Mouse (Mus musculus) right cerebral cortex, postnatal 10 days (tissue): ENCODE measurements around the gene Susd3.

ENCODE experiments used
- DNase-seq, 2 experiments: peaks; one replicate each; pipeline ENCODE4 v3.0.0; 2021; ENCODE audit warnings: low spot score in 2 of 2

Susd3 gene

DNA sequence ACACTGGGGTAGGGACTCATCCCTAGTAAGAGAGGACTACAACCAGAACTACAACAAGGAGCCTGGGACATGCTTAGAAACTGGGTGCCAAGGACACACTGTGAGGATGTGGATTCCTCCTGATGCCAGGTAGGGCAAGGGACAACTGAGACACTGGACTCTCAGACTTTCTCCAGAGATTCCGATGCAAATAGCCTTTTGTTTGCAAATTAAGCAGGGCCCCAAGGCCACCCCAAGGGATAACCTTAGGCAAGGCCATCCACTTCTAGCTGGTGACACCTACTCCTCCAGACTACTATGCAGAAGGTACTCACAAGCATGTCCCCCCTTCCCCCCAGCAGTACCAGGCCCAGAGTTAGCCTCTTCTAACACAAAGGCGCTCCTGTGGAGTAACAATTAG, 1.9 kb downstream of the Susd3 start:
- no peak for DNase-seq

DNA sequence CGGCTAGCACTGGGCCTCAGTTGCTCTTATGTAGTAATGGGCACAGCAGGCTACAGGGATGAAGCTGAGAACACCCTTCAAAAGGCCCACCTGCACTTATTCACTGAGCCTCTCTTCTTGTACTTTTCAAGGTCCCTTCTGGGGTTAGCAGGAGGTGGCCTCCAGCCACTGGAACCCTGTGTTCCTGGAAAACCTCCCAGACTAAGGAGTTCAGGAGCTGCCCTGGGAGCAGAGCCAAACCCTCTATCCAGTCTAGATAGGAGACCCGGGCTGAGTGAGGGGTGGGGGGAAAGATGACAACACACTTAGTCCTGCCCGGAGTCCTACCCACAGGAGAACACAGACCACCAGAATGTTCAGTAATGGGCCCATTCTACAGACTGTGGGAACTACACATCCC, 2.5 kb downstream of the Susd3 start:
- no peak for DNase-seq

DNA sequence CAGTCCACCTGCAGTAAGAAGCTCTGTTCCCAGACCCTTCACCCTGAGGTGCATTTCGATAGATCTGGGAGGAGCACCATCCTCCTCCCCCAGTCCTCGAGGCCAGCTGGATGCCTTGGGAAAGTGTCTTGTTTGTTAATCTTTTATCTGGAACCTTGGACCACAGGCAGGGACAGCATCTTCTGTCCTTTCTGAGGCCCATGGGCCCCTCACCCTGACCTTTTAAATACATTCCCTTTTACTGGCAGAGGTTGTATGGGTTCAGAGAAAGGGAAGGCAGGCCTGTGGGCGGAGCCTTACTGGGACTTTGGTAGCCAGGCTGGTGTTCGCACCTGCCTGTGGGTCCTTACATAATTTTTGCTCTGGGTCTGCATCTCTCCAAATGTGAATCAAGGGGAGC, 3.3 kb downstream of the Susd3 start:
- no peak for DNase-seq

DNA sequence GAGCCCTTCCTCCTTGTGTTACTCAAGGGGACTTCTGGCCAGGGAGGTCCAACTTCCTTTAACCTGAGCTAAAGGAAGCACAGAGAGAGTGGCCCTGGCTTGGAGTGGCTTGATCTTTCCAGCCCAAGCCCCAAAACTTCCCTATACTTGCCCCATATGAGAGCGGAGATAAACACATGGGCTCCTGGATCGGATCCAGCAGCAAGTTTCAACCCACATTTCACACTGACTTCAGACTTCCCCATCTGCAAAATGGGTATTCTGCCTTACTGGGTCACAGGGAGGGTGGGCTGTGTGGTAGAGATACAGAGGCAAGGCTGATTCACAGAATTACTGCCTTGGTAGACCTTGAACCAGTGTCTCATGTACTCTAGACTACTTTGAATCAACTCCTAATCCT, 5.0 kb downstream of the Susd3 start:
- no peak for DNase-seq

DNA sequence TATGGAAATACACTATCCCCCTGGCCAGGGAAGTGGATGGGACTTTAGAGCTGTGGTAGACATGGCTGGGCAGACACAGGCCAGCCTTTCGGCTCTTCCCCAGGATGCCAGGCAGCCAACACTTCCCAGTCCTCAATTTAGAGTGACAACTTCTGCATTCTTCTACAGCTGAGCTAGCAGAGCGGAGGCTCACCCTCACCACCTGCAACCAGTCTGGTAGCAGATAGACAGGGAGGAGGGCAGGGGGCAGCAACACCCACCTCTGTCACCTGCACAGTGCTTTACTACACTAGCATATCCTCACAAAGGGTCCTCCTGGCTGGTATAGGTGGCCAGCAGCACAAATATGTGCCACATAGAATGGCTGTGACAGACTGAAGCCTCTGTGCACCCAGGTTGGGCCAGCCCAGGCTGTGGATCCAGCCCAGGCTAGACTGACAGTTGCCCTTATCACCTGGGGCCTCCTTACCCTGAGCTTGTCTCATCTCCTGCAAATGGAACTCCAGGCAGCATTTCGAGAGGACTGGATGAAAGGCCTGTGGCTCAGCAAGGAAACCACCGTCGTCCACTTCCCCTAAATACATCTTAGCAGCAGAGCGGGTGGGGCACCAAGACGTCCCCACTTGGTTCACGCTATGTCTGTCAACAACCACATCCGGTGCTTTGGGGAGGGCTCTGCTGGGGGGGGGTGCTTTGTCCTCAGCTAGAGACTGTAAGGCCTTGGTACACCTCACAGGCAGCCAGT, 6.0 kb downstream of the Susd3 start:
- DNase-seq, result peak; percentile 37 to 48

DNA sequence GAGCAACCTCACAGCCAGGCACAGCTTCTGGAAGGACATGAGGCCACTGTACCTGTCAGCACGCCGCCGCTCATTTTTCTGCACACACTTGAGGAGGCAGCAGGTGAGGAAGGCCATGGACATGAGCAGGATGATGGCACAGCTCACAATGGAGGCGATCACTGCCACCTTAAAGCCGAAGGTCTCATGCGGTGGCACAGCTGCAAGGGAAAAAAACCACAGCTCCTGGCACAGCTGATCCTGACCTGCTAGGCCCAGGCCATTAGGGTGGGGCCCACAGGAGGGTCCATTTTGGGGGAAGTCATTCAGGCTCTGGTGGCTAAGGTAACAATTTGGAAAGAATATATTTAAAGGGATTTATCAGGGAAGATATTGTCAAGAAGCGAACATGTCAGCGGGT, 9.8 kb downstream of the Susd3 start:
- DNase-seq, result no peak

DNA sequence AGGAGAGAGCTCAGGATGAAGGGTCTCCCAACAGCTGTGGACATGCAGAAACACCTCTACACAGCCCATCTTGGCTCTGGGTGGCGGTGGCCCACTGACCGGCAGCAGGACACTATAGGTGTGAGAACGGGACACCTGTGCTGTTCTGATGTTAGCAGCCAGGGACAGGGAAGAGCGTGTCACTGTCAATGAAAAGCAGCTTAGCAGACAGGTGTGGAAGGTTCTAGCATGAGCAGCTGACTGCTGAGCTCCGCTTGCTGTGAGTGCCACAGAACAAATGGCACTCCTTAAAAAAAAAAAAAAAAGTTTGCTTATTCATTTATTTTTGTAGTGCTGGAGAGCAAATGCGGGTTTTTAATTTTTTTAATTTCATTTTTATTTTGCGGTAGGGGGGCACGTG, 10.9 kb downstream of the Susd3 start:
- DNase-seq, result no peak

DNA sequence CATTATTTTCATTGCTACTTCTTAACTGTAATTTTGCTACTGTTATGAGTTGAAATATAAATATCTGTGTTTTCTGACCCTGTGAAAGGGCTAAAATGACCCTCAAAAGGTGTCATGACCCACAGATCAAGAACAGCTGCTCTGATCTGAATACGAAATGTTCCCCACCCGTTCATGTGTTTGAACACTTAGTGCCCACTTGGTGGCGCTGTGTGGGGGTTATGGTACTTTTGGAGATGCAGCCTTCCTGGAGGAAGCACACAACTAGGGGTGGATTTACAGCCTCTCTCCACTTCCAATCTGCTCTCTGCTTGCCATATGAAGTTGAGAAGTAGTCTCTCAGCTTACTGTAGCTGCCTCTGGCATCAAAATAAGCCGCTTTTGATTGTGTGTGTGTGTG, 13.8 kb downstream of the Susd3 start:
- no peak for DNase-seq

DNA sequence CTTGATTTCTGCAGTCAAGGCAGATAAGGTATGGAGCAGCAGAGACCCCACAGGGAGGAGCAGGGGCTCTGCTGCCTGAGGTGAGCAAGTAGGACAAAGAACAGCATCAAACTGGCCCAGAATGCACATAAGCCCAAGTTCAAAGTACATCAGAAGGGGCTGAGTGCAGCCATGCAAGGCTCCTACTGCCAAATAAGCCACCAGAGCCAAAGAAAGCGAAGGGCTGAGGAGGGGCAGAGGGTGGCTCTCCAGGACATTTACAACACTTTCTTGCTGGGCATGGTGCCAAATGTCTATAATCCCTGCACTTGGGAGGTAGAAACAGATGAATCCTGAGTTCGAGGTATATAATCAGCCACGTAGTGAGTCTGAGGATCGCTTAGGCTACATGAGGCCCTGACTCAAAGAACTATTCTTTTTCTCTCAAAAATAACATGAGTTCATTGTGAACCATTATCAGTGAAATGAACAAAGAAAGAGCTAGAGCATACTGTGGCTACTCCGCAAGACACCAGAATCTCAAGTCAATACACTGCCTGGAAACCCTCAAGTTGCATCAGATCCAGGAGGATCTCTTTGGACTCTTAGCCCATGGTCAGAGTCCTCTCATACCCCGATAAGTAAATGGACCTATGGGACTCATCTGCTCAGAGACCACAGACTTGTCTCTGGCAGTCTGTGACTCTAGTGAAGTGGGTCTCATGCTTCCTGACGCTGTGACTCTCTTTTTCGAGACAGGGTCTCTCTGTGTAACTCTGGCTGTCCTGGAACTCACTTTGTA, 14.5 kb downstream of the Susd3 start:
- DNase-seq, result no peak

DNA sequence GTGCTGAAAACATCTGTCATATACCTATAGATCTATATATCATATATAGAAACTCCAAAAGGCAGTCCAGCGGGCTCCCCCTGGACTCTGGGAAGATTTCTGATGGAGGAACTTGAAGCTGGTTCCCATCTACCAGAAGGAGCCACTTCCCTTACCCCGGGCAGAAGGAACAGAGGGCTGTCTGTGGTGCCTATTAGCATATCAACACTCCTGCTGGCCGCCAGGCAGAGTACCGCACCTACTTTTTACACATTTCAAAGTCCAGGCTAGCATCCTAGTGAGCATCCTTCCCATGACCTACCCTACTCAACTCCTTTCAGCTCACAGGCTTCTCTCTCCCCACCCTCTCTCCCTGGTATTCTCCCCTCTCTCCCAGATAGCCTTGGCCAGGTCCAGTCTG, 22.9 kb downstream of the Susd3 start:
- DNase-seq, result no peak

DNA sequence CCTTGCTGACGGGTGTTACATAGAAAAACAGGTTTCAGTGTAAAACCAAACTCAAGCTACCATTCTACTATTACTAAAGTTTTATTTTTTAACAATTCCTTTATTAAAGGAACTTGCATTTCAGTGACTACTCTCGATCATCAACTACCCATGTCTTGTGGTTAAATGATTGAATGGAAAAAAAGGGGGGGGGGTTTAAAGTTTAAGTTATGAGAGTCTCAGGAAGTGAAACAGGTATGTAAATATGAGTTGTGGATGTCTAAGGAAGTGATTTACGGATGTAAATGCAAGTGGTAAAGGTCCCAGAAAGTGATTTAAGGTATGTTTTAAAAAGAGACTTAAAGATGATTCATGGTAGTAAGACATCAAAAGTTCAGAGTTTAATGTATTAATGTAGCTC, 23.3 kb downstream of the Susd3 start:
- DNase-seq, result no peak

DNA sequence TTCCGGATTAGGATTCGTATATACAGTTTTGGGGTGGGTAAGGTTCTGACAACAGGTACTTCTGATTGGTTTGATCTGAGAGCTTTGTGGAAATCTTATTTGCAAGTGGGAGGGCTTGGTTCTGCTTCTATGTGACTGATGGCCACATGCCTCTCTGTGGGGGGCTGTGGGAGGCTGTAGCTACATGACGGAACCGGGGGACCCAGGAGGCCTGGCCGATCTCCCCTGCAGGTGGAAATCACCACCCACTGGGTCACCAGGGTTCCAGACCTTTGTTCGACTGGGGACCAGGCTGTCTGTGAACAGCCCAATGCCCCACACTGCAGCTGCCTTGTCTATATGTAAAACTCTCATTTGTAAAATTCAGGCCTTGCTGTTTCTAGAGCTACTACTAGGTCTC, 23.8 kb downstream of the Susd3 start:
- DNase-seq, result no peak

DNA sequence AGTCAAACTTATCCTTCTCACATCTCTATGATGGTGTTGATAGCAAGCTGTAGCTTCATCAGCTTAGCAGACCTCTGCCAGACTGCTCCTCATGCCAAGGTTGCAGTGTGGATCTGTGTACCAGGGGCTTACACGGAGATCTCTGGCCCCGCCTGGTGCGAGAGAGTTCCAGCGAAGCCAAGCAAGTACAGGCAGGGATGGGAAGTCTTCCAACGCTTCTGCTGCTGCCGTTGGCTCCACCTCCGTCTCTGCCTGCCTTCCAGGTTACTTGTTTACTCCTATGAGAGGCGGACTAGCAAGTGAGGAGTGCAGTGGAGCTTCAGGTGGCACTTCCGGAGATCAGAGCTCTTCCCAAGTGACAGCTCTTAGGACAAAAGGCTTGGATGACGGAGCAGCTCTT, 24.2 kb downstream of the Susd3 start:
- no peak for DNase-seq

DNA sequence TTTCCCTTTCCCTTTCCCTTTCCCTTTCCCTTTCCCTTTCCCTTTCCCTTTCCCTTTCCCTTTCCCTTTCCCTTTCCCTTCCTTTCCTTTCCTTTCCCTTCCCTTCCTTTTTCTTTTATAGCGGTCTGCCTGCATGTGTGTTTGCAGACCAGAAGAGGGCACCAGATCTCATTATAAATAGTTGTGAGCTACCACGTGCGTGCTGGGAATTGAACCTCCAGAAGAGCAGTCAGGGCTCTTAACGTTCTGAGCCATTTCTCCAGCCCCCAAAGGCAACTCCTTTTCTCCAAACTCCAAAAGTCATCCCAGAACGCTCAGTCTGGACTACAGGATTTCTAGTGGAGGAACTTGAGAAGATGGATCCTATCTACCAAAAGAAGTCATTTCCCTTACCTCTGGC, 27.6 kb downstream of the Susd3 start:
- no peak for DNase-seq

DNA sequence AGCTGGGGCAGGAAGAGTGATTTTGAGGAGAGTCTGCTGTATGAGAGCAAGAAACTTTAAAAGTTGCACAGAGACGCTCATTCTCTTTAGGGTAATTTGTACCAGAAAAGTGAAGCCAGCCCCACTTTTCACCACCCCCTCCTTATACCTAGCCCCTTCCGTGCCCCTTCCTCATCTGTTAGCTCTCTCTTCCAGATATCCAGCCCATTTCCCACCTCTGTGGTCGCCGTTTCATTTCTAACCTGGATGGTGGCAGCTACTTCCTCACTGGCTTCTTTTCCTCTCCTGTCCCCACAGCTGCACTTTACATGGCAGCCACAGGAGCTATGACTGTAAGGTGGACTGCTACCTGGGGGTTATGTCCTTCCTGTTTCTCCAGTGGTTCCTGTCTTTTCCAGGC, 29.1 kb downstream of the Susd3 start:
- DNase-seq, result no peak

DNA sequence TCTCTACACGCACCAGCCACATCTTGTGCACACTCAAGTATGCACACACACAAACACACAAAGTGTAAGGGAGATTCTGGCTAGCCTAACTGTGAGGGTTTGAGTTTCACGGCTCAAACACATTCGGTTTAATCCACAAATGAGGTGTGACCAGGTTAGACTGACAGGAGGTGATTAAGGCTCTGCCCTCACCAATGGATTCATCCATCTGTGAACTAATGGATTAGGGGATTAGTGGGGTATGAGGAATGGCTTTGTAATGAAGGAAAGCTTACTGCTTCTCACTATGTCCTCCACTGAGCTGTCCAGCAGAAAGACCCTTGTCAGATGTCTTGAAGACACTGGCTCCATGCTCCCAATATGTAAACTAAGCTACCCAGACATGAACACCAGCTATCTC, 29.9 kb downstream of the Susd3 start:
- no peak for DNase-seq

DNA sequence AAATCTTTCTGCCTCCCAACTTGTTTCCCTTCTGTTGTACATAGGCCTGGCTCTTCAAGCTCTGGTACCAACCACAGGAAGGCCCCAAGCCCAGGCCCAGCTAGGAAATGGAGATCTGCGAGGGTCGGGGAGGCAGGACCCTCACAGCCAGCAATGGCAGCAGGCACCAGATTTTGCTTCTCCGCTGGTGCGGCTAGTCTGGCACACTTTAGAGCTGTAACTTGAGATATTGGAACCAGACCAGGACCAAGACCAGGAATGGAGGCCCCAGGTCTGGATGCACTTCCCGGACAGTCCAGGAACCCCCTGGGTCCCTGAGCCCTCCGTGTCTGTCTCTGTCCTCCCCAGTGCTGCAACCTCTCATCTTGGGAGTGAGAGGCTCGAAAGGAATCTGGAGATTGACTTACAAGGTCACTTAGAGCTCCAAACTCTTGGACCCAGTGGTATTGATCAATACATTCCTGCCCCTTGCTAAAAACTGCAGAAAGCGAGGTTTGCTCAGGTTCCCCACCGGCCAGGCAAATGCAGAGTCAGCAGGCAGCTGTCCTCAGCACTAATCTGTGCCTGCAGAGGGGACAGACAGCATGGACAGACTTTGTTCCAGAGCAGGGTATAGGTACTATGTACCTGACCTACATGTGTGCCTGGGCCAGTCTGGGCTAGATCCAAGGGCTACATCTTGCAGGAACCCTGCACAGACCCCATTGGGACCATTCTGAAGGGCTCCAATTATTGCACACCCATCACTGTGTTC, 31.5 kb downstream of the Susd3 start:
- no peak for DNase-seq

DNA sequence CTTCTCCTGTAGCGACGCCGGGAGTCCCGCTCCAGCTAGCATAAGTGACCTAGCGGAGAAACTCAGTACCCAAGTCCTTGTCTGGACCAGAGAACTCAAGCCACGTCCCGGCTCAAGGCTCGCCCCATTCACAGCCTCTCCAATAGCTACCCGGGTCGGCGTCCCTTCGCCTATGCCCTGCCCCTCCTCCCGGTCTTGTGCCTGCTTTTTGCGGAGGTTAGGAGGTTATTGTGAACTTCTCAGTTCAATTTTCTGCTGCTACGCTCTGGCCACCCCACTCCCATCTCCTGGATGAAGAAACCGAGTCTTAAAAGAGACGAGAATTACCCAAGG, 32.3 kb downstream of the Susd3 start:
- DNase-seq, result no peak

DNA sequence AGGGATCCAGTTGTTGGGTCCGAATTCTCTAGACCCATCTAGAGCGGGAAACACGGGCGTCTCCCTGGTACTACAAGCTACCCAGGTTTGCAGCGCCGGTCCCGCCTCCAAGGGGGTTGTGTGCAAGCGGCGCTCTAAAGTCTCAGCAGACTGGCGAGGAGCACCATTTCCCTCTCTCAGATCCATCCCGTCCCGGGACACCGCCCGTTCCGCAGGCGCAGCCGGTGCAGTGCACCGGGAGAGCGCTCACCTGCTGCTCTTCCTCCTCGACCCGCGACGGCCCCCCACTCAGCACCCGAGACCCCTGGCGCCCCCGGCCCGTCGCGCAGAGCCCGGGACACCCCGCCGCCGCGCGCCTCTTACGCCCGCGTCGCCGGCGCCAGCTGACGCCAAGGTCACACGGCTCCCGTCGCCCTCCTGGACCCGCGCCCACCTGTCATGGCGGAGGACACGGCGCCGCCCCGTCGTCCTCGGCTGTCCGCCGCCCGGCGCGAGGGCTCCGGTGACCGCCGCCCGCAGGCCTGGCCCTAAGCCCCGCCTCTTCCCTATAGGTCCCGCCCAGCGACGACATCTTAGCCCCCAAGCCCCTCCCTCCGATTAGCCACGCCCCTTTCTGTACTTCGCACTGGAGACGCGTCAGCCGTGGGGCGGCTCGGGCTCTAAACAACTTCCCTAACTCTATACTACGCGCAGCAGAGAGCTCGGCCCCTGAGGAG, 32.8 kb downstream of the Susd3 start, which contains the start of gene Card19:
Card19 (minus strand) TSS at position 534 of the 716 bp plus-strand sequence.
- peak; percentile 92 to 94 for DNase-seq

DNA sequence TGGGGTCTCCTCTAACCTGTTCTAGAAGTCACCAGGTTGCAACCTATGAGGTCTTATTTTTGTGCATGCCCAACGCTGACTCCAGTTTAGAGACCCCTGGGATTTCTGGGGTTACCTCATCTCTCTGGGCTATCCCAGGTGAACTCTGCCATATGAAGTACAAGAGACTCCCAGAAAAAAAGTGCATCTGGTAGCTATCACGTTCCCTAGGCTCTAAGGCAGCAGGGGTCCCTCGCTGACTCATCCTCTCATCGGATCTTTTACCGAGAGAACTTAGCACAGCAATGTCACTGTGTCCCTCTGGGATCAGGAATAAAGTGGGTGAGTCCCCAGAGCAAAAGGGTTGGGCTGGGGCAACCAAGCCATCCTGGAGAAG, 33.4 kb downstream of the Susd3 start:
- DNase-seq, result no peak

DNA sequence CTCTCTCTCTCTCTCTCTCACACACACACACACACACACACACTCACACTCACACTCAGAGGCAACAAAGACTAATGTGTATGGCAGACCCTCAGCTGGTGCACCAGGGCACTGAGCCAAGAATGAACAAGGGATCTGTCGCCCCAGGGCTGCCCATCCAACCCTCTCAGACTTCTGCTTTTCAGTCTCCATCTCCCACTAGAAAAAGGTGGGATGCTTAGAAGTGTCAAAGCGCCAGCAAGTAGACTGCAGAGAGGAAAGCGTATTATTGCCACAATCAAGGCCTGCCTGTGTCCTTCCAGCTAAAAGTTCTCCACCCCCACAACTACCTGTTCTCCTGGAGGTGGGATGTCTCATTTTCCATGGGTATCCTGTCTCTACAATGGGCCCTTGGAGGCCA, 34.1 kb downstream of the Susd3 start:
- DNase-seq, result no peak

DNA sequence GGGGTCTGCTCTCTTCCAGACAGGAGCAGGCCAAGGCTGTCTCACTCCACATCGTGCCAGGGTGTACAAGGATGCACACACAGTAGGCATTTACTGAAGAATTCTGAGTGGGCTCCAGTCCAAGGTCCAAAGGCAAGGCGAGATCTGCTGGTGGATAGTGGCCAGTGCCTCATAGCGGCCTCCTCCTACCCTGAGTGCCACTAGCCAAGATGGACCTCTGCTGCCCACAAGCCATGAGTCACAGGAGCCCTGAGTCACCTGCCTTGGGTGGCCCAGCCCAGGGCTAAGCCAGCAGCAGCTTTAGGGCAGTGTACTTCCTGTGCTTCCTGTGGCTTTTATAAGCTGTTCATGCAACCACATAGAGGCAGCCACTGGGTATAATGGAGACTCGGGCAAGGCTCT, 35.0 kb downstream of the Susd3 start:
- no peak for DNase-seq
